Mouse (Mus musculus): Measurements from ENCODE around the gene Brd3. TPM values are rescaled to one million over a fixed set of nuclear protein-coding genes. Genes with fewer than 3 reads are reported as not detected.
A peak's percentile ranks its signal among the peaks of the same experiment; 100 is the strongest.
"Not testable (repeated sequence)": the region's sequence is repeated elsewhere in the genome, so short reads cannot be mapped to it uniquely, and the experiment has no call there.

The Brd3 gene
- polyA plus RNA-seq, 2 experiments from 2014 or later, result 27.7 to 43.4 TPM

DNA sequence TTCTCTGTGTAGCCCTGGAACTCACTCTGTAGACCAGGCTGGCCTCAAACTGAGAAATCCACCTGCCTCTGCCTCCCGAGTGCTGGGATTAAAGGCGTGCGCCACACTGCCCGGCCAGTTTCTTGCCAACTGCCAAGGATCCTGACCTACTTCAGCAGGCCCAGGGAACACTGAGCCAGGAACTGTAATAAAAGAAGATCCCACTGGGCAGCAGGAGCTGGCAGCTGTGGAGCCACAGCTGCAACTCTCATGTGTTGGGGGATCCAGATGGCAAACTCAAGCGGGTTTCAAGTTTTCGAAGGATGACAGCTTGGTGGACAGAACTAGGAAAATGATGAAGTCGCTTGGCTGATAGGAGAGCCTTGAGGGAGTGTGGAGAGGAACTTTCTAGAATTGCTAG lies 3.2 kb upstream of the Brd3 start:
- no peak for ATAC-seq

DNA sequence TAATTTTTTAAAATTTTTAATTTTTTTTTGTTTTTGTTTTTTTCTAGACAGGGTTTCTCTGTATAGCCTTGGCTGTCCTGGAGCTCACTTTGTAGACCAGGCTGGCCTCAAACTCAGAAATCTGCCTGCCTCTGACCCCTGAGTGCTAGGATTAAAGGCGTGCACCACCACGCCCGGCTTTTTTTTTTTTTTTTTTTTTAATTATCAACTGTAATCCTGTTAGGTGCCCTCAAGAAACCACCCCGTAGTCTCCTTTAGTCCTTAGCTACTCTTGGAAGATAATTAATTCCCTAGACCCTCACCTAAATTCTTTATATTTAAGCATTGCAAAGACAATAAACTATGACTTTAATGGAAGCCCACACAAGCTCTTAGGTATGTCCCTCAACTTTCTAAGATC lies 804 bp downstream of the Brd3 start:
- ATAC-seq, result not testable (repeated sequence)

DNA sequence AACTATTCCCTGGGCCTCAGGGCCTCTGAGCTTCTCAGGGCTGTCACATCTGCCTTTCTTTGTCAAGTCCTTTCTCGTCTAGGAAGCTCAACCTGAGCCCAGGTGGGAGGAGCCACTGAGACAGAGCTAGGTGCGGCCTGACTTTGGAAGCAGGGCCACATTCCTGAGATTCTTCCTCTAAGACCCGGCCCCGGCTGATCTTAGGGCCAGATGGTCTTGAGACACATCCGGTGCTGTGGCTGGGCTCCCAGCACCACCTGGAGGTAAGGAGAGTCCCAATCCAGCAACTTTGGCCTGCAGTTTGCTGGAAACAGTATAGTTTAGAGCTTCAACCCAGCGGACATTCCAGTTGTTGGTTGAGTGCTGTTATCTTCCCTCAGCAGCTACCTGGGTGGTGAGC lies 1.9 kb downstream of the Brd3 start:
- no peak for ATAC-seq

DNA sequence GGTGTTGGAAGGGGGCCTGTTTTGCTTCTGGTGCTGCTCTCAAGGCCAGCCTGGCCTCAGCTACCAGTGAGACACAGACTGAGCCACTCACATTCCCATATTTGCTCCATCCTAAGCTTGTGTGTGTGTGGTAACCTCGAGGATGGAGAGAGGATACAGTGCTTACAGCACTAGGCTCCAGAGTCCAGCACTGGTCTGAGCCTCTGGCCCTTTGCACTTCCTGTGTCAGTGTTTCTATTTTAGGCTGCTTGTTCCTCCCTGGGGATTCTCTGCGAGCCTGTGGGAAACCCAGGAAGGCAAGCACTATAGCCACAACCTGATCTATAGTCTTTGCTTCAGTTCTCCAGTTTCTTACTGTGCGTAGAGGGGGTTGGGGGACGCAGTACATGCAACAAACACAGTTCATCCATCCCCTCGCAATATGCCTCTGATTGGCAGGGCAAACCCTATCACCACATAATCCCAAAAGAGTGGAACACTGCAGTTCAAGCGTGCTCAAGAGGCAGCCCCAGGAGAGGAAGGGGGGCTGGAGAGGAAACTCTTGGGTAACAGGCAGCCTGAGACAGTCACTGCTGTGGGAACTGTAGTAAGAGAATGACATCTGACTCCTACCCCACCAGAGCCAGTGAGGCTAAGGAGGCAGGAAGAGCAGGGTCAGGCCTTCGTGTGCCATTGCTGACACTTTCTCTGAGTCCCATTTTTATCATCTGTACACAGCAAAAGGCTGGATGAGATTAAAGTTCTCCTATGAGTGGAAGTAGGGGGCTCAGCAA lies 3.2 kb downstream of the Brd3 start:
- no peak for ATAC-seq

DNA sequence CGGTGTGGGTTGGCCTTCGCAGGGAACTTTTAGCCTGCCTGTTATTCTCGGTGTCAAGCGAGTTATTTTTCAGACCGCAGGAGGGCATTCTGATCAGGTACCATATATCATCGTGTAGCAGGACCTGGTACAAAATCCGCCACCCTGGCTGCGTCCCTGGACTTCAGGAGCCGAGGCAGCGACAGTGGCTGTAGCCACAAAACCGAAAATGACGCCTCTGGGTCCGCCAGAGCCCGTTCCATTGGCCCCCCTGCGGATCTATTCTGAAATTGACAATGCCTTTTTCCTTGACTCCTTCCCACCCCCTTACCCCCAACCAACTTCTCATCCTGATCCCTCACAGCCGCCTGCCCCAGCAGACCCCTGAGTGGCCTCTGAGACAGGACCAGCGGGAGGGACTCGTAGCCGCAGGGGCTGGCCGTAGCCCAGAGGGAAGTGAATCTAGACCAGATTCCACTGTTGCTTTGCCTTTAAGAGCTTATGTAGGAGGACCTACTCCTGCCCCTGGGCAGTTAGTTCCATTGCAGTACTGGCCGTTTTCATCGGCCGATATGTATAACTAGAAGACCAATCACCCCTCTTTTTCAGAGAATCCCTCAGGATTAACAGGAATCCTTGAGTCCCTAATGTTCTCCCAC lies 11.0 kb downstream of the Brd3 start:
- no peak for ATAC-seq

DNA sequence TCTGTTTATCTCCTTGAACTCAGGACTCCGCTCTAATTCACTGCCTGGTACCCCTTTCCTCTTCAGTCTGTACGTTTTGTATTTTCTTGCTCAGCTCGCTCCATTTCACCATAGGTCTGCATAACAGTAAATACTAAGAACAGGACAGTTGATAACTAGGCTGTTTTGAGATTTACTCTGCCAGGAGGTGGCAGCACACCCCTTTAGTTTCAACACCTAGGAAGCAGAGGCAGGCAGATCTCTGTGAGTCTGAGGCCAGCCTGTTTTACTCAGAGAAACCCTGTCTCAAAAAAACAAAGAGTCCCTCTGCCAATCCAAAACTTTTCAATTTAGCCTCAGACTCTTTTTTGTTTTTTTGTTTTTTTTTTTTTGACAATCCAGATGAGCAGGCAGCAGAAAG lies 13.5 kb downstream of the Brd3 start:
- no peak for ATAC-seq

DNA sequence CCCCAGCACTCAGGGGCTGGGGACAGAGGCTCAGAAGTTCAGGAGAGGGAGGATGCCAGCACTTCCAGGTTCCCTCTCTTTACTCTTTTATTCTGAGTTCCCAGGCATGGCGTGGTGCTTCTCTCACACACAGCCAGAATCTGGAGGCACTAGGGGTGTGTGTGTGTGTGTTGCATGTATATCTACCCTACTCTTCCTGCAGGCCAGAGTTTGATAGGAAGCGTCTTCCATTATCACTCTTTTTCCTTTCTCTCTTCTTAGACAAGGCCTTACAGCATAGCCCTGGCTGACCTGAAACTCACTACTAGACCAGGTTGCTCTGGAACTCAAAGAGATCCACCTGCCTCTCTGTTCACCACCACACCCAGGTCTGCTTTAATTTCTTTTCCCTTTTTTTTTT lies 16.5 kb downstream of the Brd3 start:
- no peak for ATAC-seq

DNA sequence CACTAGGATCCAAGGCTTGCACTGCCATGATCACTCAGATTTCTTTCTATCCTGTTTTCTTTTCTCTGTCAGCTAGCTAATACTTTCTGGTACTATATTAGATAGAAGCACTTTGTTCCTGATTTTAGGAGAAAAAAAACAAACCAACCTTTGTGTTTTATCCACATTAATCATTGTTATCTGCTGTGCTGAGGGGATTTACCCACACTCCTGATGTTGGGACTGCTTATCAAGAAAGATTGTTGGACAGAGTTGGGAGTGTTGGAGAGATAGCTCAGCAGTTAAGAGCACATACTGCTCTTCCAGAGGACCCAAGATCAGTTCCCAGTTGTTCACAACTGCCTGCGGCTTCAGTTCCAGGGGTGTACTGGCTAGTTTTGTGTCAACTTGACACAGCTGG lies 19.1 kb downstream of the Brd3 start:
- ATAC-seq, result no peak

DNA sequence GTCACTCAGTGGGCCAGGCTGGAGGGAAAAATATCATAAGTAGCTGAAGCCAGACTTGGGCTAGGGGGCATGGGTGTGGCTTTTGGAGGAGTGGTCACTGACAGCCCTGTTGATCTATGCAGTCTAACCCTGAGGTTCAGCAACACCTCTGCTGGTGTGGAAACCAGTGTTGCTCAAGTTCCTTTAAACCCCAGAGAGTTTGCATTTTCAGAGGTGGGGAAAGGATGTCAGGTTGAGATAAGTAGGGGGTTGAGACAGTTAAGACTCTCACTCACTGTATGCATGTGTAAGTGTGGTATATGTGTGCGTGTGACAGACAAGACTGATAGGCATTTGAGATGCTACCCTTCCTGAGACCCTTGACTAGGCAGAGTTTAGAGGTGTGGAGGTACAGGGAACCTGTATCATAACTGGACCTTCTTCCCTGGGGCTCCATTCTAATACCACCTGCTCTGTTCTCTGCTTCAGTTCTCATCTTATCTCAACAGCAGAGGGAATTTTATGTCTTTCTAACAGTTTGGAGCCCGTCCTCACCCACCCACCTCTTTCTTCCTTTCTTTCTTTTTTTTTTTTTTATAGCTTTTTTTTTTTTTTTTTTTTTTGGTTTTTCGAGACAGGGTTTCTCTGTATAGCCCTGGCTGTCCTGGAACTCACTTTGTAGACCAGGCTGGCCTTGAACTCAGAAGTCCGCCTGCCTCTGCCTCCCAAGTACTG lies 20.0 kb downstream of the Brd3 start:
- ATAC-seq, result no peak

DNA sequence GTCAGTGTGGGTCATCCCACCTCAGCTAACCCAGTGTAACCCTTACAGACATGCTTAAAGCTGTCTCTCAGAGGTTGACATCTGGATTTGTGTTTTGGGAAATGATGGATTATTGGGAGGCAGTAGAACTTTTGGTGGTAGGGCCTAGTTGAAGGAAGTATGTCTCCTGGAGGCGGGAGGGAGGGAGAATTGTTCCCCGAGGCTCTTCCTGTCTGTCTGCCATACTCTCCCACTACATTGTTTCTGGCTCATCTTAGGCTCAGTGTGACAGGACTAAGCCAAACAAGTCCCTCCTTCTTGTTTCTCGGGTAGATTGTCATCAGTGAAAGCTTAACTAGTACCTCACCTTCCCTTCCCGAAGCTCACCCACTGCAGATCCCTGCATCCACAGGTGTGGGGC lies 20.7 kb downstream of the Brd3 start:
- ATAC-seq, result no peak

DNA sequence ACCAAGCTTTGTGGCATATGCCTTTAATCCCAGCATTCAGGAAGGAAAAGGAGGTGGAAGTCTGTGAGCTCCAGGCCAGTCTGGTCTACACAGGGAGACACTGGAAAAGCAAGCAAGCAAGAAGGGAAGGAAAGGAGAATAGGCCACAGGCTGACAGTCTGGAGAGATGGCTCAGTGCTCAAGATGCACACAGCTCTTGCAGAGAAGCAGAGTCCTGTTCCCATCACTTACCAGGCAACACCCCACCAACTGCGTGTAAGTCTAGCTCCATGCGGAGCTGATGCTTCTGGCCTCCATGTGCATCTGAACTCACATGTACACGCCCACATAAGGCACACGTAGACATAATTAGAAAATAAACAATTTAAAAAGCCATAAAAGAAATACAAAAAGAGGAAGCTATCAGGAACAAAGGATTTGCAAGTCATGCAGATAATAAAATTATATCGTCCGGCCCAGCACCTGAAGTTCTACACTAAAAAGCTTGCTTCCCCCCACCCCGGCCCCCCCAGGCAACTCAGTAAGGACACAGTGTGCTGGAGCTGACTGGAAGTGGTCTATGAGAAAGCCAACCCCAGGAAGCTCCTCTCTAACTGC lies 25.1 kb downstream of the Brd3 start:
- ATAC-seq, result no peak

DNA sequence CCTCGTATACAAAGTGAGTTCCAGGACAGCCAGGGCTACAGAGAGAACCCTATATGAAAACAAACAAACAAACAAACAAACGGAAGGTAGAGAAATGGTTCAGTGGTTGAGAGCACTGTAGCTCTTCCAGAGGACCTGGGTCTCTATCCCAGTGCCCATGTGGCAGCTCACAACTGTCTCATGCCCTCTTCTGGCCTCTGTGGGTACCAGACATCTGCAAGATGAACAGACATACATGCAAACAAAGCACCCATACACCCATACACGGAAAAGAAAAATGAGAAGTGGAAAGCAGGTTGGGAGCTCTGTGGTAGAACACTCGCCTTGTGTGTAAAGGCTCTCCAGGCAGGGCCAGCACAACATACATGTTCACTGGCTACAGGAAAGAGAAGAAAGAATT lies 27.1 kb downstream of the Brd3 start:
- no peak for ATAC-seq

DNA sequence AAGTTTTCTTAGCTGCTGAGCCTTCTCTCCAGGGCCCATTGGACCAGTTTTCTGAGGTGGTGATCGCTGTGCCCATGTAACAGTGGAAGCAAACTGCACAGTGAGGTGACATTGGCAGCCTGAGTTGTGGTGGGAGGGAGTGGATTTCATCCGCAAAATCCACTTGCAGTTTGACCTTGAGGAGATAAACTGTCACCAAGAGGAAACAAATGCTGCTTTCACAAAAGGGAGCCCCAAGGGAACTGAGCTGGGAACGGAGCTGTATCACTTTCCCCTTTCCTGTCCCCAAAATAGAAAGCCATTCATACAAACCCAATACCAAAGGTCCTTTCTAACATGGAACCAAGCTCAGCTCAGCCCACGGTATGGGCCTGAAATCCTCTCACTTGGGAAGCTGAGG lies 27.6 kb downstream of the Brd3 start:
- ATAC-seq, result no peak

DNA sequence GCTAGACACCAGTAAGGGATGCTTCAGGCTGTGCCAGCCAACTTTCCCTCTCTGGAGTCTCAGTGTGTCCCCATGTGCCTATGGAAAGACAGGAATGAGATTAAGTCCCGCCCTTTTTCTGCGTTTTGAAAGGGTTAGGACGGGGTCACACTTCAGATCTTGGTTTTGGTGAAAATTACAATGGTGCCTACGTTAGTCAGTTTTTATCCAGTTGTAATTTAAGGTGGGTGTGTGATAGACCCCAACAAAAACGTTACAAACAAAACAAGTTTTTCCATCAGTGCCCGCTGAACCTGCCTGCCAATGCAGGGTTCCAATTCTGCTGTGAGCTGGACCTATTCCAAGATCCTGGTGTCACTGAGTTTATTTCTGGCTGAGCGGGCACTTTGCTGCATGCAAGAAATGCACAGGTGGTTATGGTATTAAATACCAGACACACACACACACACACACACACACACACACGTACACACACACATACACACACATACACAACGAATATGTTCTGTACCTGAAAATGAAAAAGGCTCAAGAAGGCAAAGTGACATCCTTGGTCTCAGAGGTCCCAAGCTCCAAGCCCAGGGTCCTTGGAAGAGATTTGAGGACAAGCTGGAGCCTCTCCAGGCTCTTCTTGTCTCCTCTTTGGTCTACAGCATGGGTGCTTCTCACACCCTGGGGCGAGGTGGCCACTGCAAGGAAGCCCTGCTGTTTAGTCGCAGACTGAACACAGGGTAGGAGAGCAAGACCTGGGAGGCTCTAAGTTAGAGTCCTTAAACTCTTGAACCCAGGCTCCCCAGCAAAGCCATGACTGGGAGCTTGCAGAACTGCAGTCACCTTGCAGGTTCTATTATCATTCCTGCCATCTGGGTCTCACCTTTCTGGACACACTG lies 30.9 kb downstream of the Brd3 start:
- no peak for ATAC-seq

DNA sequence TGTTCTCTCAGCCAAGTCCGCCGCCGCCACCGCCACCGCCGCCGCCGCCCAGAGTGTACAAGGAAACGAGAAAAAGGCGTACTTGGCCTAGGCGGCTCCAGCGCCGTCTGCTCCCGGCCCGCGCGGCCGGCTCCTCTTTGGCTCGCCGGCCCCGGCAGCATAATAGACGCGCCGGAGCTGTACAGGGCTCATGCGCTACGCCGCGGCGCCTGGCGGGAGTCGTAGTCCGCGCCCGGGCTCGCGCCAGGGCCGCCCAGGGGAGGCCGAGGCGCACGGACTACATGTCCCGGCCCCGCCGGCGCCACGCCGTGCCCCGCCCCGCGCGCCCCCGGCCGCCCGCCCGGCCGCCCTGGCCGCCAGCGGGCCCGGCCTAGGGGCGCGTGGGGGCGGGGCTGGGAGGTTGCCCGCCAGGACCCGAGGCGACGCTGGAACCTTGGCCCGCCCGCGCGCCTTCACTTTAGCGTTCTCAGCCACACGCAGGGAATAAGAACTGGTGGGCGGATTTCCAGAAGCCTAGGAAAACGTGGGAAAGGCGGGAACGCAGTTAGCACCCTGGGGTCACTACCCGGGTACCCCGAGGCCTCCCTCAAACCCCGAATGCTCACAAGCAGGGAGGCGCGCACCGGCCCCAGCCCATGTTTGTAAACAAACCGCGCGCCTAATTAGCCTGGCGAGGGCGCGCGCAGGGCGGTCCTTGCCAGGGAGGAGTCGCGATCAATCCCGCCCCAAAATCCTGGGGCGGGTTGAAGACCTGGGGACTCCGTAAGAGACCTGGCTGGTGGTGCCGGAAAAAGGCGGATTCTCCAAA lies 31.8 kb downstream of the Brd3 start:
- ATAC-seq, result peak; percentile 95

DNA sequence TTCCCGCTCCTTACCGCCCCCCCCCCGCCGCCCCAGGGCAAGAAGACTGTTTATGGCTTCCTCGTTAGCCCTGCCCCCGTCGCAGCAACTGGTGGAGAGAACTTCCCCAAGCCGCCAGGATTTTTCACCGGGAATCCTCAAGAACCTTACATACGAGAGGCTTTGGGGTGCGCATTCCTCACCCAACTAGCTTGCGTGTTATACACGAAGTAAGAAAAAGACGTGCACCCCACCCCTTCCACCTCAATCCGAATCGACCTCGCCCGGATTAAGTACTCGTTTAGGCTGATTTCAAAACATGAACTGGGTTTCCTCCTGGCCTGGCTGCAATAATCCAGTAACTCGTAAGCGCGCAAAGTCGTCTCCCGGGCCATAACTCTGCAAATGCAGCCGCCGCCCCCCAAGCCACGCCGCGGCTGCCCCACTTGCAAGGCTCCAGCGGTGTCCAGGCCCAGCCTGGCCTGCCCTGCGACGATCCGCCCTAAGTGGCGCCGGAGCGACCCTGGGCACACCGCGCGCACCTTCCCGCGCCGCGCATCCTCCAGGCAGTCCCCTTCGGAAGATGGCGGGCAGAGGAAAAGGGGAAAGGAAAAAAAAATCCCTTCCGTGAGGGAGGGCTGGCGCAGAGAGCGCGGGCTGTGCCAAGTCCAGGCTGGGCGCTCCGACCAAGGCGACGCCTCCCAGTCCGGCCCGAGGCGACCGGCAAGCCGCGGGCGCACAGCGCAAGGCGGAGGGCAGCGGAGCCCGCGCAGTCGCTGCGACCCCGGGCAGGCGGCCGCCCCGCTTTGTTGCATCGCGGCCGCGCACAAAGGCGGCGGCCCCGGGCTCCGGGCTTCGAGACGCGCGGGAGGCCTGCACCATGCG lies 32.6 kb downstream of the Brd3 start:
- no peak for ATAC-seq

DNA sequence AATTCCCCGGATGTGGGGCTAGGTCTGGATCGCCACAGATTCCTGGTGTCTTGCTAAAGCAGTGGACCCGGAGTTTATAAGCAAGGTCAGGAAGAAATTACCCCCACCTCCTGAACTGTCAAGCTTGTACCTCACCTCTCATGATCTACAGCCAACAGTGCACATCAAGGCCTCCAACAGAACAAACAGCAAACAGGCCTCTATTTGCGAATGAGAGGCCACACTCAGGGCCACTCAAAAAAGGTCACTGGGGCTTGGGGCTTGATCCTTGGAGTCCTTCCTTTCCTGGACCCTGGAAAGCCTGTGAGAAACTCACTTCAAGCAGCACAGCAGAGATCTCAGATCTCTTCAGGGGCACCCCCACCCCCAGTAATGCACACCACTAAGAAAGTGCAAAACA lies 33.6 kb downstream of the Brd3 start:
- no peak for ATAC-seq

DNA sequence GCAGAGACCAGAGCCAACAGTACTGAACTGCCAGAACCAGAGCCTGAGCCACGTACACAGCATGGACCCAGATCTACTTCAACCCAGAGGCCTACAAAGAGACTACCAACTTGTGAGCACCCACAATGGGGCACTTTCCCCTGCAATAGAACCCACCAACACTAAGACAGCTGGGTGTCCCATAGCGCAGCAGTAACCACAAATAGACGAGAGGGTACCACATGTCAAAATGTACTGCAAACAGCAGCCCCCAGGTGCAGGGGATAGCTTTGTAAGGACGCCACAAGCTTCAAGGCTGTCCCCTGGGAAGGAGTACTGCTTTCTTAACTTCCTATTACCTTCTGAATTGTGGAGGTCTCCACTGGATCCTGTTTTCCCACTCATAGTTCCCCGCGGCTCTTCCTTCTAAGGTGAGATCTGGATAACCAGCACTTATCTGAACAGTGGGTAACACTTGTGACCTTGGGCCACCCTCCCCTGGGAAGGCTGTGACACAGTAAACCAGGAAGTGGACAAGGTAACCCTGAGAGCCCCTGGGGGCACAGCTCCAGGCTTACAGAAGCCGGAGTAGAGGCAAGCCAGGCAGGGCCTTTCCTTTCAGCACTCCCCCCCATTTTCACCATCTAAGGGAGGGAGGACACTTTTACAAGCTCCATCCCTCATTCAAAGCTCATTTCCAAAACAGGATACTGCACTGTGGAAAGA lies 34.2 kb downstream of the Brd3 start:
- ATAC-seq, result no peak

DNA sequence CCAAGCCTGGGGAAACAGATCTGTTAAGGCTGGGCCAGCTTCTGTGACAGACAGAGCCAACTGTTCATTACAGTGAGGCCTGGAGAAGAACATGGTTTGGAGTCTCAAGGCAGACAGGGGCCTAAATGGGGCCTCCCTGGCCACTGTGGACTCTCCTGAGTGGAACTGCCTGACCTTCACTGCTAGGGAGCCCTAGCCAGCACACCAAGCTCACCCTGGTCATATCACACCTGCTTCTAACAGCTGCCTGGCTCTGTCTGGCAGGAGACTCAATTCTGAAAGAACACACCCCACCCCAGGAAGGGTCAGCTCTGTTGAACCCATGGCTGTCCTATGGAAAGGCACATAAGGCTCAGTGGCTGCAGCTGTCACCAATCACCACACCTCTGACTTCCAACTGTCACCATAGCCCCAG lies 36.3 kb downstream of the Brd3 start:
- no peak for ATAC-seq

DNA sequence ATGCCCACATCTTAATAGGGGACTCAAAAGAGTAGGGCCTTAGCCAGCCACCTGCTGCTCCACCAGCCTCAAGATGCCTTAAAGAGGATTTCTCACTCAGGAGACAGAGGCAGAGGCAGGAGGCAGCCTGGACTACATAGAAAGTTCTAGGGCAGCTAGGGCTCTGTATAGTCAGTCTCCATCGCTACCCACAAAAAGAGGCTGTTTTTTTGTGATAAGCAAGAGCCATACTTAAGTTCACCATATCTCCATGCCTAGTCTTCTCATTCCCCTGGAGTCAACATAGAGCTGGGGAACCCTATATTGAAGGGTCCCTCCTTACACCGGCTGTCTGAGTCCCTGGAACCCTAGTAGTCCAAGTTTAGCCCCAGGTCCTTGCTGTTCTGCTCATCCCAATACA lies 36.9 kb downstream of the Brd3 start:
- no peak for ATAC-seq

Data from activated CD4-positive, CD25-positive, alpha-beta regulatory T cell, adult 4 months (primary cell).